Mouse (Mus musculus) lung, postnatal 0 days (tissue): Measurements from ENCODE around the gene Flot1. TPM values are rescaled to one million over a fixed set of nuclear protein-coding genes. Genes with fewer than 3 reads are reported as not detected.

ENCODE experiments used
- ATAC-seq: fragments of 200-750 bp; cut with Nextera tagmentation; 2 replicates; pipeline ENCODE4 v1.8.0; 2017; ENCODE audit warnings: moderate library complexity
- DNase-seq: peaks from one replicate; pipeline ENCODE4 v3.0.0-alpha.2; 2016; ENCODE audit warnings: low spot score
- H3K27ac ChIP-seq: fragments of 300-500 bp; sonication (generic); 2 replicates; pipeline ENCODE4 v1.5.1; 2014; ENCODE audit warnings: antibody characterized with exemption, mild to moderate bottlenecking, low read length, mixed read lengths
- H3K27me3 ChIP-seq: fragments of 300-500 bp; sonication (generic); replicated peaks from 2 replicates; pipeline ENCODE4 v1.6.1; 2014; ENCODE audit warnings: low read length, mixed read lengths; ENCODE audit not compliant: insufficient read depth
- H3K36me3 ChIP-seq: fragments of 300-500 bp; sonication (generic); 2 replicates; pipeline ENCODE4 v1.6.1; 2014; ENCODE audit warnings: low read length, mixed read lengths; ENCODE audit not compliant: insufficient read depth
- H3K4me1 ChIP-seq: fragments of 300-500 bp; sonication (generic); 2 replicates; pipeline ENCODE4 v1.6.1; 2014; ENCODE audit warnings: antibody characterized with exemption, low read depth, low read length, mixed read lengths; ENCODE audit not compliant: insufficient read depth
- H3K4me2 ChIP-seq: fragments of 300-500 bp; sonication (generic); replicated peaks from 2 replicates; pipeline ENCODE4 v1.6.1; 2014; ENCODE audit warnings: low read depth, mild to moderate bottlenecking, low read length, moderate library complexity, mixed read lengths
- H3K4me3 ChIP-seq: fragments of 300-500 bp; sonication (generic); 2 replicates; pipeline ENCODE4 v1.5.1; 2014; ENCODE audit warnings: low read depth, low read length
- H3K9ac ChIP-seq: fragments of 300-500 bp; sonication (generic); replicated peaks from 2 replicates; pipeline ENCODE4 v1.6.1; 2014; ENCODE audit warnings: low read depth, mild to moderate bottlenecking
- H3K9me3 ChIP-seq: fragments of 300-500 bp; sonication (generic); 2 replicates; pipeline ENCODE4 v1.6.1; 2016; ENCODE audit warnings: low read length, mixed read lengths
- CTCF ChIP-seq: IDR thresholded peaks from 2 replicates; pipeline ENCODE4 v1.5.1; 2016; ENCODE audit warnings: antibody characterized with exemption, mild to moderate bottlenecking
- EP300 ChIP-seq: IDR thresholded peaks from 2 replicates; pipeline ENCODE4 v1.6.1; 2016; ENCODE audit warnings: antibody characterized with exemption, mild to moderate bottlenecking, control low read depth
- WGBS: fragments of 180-500 bp; shearing (Covaris S2); extraction: QIAGEN DNeasy Blood & Tissue Kit; methylation state at CpG from one replicate; pipeline ENCODE4 v1.1.7; 2014; 5-methylcytosine and 5-hydroxymethylcytosine counted together
- polyA plus RNA-seq: library from polyadenylated mRNA; unstranded; fragments of >200 nt; fragmentation: Nextera tagmentation; extraction: Ambion mirVana; gene quantifications from 2 replicates; pipeline ENCODE4 v1.2.1, GENCODE M21; 2015

Gene Flot1
- polyA plus RNA-seq, 1 experiment from 2014 or later: 106 TPM

DNA sequence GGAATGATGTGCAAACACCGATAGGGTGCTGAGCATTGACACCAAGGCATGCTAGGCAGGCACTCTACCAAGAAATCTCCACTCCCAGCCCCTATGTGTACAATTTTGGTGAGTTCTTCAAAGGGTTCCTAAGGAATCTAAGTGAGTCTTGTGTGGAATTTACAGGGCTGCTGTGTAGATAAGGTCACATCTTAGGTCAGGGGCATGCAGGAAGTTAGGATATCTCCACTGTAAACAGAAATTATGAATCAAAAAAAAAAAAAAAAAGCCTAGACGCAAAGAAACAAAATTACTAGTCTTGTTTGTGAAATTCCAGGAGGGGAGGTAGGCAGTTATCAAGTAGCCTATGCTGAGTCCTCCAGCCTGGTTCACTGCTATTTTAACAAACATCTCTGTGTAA lies 30.2 kb upstream of the Flot1 start:
- Histone ChIP-seq H3K4me1 (no peaks in the 10 kb centered on the region), H3K4me3 (no peak overlapping the region), H3K9me3 (no peaks in the 10 kb centered on the region), H3K36me3 (no peaks in the 10 kb centered on the region), H3K4me2 (no peak overlapping the region), H3K9ac (no peak overlapping the region), H3K27ac (no peak overlapping the region), H3K27me3 (no peaks in the 10 kb centered on the region)
- 29% methylated on average over 2 of the region's 2 CpGs for WGBS
- no peak for TF ChIP-seq CTCF
- peak; percentile 67 for TF ChIP-seq EP300
- DNase-seq (no peak), ATAC-seq (peak; percentile 50; the same call in 1 of the 2 replicates)

DNA sequence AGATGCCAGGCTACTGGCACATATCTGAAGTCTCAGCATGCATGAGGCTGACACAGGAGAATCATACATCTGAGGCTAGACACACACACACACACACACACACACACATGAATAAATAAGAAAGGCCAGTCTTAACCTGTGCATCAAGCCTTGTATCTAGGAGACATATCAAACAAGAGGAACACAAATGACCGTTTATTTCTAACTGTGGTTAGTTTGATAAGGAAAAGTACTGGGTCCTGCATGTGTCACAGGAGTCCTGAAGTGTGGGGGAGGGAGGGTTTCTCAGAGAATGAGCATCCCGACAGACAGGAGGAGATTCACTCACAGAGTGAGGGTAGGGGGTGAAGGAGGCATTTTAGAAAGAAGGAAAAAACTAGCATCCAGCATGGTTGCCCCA lies 27.9 kb upstream of the Flot1 start:
- Histone ChIP-seq H3K9me3 (no peaks in the 10 kb centered on the region), H3K36me3 (no peaks in the 10 kb centered on the region), H3K27me3 (no peaks in the 10 kb centered on the region), H3K4me3 (no peak overlapping the region), H3K4me1 (no peaks in the 10 kb centered on the region), H3K4me2 (no peak overlapping the region), H3K27ac (no peak overlapping the region), H3K9ac (no peak overlapping the region)
- ATAC-seq: no peak
- no peak for DNase-seq
- WGBS: 27% methylated on average over 2 of the region's 2 CpGs
- TF ChIP-seq EP300 (no peak), CTCF (no peak)

DNA sequence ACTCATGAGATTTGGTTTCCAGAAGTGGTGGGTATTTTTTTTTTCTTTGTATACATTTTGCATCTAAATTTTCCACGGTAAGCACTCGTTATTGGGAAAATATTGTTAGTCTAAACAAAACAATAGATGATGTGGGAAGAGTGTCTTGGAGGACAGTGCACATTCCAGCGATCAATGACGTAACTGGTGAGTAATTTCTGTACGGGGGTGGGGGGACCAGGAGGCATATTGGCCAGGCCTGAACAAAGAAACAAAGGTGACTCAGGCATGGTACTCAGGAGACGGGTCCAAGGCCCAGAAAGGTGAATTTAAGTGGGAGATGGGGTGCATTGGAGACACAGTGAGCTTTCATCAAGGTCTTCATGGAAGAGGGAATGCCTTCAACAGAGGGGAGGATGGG lies 27.4 kb upstream of the Flot1 start:
- no peak overlapping the region for H3K4me2 ChIP-seq
- no peaks in the 10 kb centered on the region for H3K36me3 ChIP-seq
- DNase-seq (no peak), ATAC-seq (no peak)
- no peaks in the 10 kb centered on the region for H3K27me3 ChIP-seq
- peaks cover under 1% of the 10 kb centered on the region; the same call in 1 of the 2 replicates for H3K4me1 ChIP-seq
- no peak overlapping the region for H3K4me3 ChIP-seq
- H3K9me3 ChIP-seq: no peaks in the 10 kb centered on the region
- 67% methylated on average over 6 of the region's 6 CpGs for WGBS
- H3K9ac ChIP-seq: no peak overlapping the region
- no peak overlapping the region for H3K27ac ChIP-seq
- TF ChIP-seq EP300: no peak
- TF ChIP-seq CTCF: no peak

DNA sequence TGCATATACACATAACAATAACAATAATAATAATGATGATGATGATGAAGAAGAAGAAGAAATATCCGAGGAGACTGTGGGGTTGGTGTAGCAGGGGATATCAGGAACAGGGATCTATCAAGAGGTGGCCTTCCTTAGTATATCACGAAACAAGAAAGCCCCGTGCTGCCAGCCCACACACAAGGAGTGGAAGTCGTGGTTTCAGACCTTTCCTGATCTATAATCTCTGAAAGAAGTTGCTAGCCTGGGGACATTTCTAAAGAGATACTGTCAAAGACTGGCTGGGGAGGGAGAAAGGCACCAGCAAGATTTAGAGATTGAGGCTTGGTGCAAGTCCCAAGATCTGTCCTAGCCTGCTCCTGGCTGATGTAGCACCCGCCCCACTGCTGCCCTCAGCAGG lies 26.2 kb upstream of the Flot1 start:
- no peak for DNase-seq
- 60% methylated on average over 5 of the region's 5 CpGs for WGBS
- H3K9me3 ChIP-seq: no peaks in the 10 kb centered on the region
- no peaks in the 10 kb centered on the region for H3K27me3 ChIP-seq
- H3K36me3 ChIP-seq: no peaks in the 10 kb centered on the region
- no peak overlapping the region for H3K9ac ChIP-seq
- no peak overlapping the region for H3K27ac ChIP-seq
- no peak overlapping the region for H3K4me3 ChIP-seq
- ATAC-seq: no peak
- no peak overlapping the region for H3K4me2 ChIP-seq
- no peak for TF ChIP-seq CTCF
- no peak for TF ChIP-seq EP300
- H3K4me1 ChIP-seq: peaks cover 3% of the 10 kb centered on the region; the same call in 1 of the 2 replicates

DNA sequence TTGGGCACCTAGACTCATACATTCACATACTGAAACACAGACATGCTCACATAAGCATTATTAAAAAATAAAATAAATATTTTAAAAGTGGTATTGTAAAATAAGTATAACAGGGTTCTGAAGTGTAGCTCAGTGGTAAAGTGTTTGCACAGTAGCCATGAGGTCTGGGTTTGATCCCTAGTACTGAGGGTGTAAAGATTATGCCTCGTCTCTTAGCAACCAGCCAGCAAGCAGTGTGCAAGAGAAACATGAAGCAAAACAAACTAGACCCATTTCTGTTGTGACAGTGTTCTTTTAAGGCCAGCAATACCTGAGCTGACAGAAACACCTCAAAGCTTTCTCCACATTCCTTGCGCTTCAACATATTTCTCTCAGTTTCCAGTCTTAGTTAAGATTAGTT lies 22.1 kb upstream of the Flot1 start:
- no peaks in the 10 kb centered on the region for H3K36me3 ChIP-seq
- H3K4me2 ChIP-seq: no peak overlapping the region
- H3K9ac ChIP-seq: no peak overlapping the region
- DNase-seq (peak; percentile 63), ATAC-seq (peak; percentile 65)
- peaks cover 3% of the 10 kb centered on the region; the same call in 1 of the 2 replicates for H3K4me1 ChIP-seq
- no peak overlapping the region for H3K4me3 ChIP-seq
- WGBS: 76% methylated on average over 2 of the region's 2 CpGs
- no peaks in the 10 kb centered on the region for H3K9me3 ChIP-seq
- H3K27me3 ChIP-seq: no peaks in the 10 kb centered on the region
- 0 out of 2 replicates have a peak overlapping the region, but pooled peaks have one; percentile 43 for H3K27ac ChIP-seq
- no peak for TF ChIP-seq EP300

DNA sequence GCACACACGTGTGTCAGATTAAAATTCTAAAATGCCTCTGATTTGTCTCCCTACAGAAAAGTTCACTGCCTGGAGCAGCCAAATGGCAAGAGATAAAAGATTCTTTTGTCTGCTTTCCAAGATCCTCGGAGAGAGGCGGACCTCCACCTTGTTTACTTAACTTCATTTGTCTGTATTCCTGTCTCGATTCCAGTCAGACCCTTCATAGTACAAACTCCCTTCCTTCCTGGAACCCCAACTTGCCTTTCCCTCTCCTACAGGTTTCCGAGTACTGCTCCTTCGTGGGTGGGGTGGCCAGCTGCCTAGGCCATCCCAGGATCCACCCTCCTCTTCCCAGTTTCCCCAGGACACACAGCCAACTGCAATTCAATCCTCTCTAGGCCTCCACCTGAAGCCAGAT lies 20.0 kb upstream of the Flot1 start:
- Histone ChIP-seq H3K4me3 (no peak overlapping the region), H3K9me3 (no peaks in the 10 kb centered on the region), H3K4me2 (no peak overlapping the region), H3K36me3 (no peaks in the 10 kb centered on the region), H3K27ac (peak overlapping the region; percentile 59; the same call in 1 of the 2 replicates), H3K4me1 (peaks cover 3% of the 10 kb centered on the region; the same call in 1 of the 2 replicates), H3K27me3 (no peaks in the 10 kb centered on the region), H3K9ac (no peak overlapping the region)
- TF ChIP-seq EP300 (peak; percentile 89), CTCF (no peak)
- DNase-seq (peak; percentile 54), ATAC-seq (peak; percentile 49)
- WGBS: 27% methylated on average over 6 of the region's 6 CpGs

DNA sequence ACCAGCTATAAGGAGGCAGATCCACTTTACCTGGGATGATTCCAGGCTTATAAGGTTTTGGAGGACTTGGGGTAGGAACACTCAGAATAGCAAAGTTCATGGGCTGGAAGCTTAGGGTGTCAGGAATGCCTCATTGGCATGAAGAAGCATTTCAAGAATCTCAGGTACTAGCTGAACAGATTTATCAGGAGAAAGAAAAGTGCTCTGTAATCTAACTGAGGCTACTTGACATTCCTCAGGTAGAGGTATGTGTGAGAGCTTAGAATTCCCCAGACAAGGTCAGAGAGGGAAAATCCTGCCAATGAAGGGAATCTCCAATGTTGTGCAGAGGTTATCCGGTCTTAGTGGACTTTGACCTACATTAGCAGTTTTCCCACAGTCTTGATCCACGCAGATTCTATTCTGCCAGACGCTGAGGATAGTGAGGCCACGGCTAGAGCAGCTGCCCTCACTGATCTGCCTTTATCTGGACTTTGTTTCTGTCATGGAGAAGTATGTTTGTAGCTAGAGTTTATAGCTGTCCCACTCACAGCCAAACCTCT lies 19.1 kb upstream of the Flot1 start:
- peaks cover 6% of the 10 kb centered on the region; the same call in 1 of the 2 replicates for H3K4me1 ChIP-seq
- no peaks in the 10 kb centered on the region for H3K27me3 ChIP-seq
- no peak overlapping the region for H3K4me3 ChIP-seq
- H3K36me3 ChIP-seq: no peaks in the 10 kb centered on the region
- no peak overlapping the region for H3K9ac ChIP-seq
- peak; percentile 80 for DNase-seq
- peak; percentile 75 for ATAC-seq
- no peaks in the 10 kb centered on the region for H3K9me3 ChIP-seq
- 58% methylated on average over 4 of the region's 4 CpGs for WGBS
- peak overlapping the region; percentile 68 for H3K27ac ChIP-seq
- TF ChIP-seq CTCF (no peak), EP300 (peak; percentile 99)
- no peak overlapping the region for H3K4me2 ChIP-seq
